Mouse (Mus musculus) adrenal gland, adult (tissue): ENCODE results near the gene Itgbl1.

Experiments
- DNase-seq, 2 experiments: peaks; one replicate each; pipeline ENCODE4 v3.0.0; 2022 to 2023; ENCODE audit warnings: low spot score in 1 of 2; ENCODE audit not compliant: inconsistent age in 2 of 2

The Itgbl1 gene

DNA sequence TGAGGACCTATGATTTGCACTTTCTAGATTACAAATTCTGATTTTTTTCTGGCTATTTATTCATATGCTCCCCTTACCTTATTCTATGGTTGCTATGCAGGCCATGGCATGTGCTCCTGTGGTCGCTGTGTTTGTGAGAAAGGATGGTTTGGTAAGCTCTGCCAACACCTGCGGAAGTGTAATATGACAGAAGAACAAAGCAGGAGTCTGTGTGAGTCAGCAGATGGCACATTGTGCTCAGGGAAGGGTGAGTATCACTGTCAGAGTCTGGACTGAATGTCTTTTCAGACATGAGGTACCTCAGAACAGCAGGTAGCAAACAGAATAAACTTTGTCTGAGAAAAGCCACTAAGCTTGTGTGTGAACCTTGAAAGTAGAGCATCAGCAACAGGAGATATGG lies 306.8 kb downstream of the Itgbl1 start:
- DNase-seq, result no peak

DNA sequence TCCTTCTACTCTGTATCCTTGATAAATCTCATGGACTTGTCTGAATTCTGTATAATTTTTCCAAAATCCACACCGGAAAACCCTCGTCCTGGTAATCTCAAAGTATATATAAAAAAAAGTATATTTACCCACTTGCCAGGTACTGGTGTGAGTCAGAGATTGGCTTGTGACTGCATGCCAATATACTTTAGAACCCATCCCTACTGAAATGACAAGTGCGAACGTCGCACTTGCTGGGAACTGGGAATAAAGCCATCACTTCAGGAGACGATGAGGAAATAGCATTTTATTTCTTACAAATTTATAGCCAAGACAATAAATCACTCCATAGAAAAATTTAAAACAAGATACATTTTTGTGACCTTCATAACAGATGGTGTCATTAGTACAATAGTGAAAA lies 308.2 kb downstream of the Itgbl1 start:
- no peak for DNase-seq

DNA sequence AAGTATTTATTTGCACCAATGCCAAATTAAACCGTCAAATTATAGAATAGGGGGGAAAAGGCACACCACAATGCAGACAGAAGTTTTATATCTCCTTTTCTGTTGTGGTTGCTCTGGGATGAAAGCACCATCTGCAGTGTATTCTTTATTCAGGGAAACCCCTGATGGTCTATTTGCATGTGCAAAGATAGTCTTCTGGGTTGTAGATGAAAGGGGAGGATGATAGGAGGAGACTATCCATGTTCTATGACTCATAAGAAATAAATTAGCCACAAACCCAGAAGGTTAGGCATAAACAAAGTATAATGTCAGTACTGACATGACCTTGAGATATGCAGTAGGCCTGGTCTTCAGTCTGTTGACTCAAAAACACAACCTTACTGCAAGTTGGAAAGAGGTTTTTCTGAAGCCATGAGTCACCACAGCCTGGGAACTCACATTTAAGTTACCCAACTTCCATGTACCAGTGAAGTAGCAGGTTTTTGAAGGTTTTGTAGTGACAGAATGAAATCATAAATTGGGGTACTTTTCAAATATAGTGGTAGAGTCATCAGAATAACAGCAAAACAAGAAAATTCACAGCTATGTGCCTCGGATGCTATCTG lies 330.9 kb downstream of the Itgbl1 start:
- DNase-seq, result peak; percentile 29 to 79
